Mouse (Mus musculus): ENCODE data around the gene Pias1.

Gene Pias1

GRCm38 (mm10) chr9:62857216-62857615 is 130.5 kb downstream of the Pias1 start:
- DNase-seq, result peak in 1 of 2 experiments; percentile 25

DNA sequence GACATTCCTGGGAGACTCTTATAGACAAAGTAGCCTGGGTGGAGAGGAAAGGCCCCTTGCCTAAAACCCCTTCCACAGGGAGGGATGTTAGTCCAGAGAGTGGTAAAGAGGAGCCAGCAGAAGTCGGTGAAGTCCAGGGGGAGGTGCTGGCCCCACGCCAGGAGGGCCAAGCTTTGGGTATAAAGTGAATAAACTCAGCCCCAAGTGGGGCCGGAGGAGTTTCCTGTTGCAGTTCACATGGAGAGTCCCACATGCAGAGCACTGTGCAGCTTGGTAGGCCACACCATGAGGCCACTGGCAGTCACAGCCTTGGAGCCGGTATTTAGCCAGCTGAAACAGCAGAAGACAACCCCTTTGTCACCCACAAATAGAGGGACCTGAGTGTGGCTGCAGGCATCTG is 133.2 kb downstream of the Pias1 start:
- DNase-seq, result peak in 1 of 2 experiments; percentile 52

- DNase-seq, result no peak
Measured at GRCm38 (mm10) chr9:62851571-62851970, 136.2 kb downstream of the Pias1 start.

GRCm38 (mm10) chr9:62848641-62849040 is 139.1 kb downstream of the Pias1 start:
- DNase-seq, result no peak

DNA sequence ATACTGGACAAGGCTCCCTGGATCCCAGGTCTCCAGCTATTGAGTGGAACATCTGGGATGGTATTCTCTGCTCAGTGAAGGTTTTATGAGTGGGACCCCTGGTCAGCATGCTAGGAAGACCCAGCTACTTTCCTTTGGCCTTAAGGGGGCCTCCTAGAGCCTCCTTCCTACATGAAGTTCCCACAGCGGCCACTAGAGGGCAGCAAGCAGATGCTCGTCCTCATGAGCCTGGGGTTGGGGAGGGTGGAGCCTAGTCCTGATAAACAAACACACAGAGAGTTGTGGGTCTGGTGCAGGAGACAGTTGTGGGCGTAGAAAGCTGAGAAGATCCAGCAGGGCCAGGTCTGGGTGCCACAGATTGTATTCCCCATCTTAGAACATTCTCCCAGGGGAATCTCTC is 140.0 kb downstream of the Pias1 start:
- DNase-seq, result peak; percentile 79 to 91

GRCm38 (mm10) chr9:62844461-62844860 is 143.3 kb downstream of the Pias1 start:
- no peak for DNase-seq

DNA sequence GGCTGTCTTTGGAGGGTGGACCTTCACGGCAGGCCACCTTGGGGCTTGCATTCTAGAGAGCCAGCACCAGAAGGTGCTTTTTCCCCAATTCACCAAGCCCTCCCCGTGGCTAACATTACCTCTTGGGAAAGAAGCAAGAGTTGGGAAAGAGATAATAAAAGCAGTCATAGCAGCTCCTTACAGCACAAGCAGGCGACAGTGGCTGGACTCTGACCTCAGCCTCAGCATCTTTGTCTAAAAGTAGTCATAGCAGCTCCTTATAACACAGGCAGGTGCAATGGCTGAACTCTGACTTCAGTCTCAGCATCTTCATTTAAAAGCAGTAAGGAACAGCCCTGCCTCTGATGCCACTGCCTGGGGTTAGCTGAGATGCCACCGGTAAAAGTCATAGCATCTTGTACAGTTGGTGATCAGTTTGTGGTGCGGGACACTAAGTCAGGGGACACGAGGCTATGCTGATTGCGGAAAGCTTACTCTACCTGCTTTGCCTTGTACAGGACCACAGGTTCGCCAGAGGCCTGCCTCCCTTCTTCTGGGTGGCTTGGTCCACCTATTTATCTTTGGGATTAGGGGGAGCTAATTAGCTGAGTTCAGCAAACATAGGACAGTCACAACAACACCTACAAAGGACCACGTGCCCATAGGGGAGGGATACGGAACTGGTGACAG is 144.2 kb downstream of the Pias1 start:
- DNase-seq, result no peak

DNA sequence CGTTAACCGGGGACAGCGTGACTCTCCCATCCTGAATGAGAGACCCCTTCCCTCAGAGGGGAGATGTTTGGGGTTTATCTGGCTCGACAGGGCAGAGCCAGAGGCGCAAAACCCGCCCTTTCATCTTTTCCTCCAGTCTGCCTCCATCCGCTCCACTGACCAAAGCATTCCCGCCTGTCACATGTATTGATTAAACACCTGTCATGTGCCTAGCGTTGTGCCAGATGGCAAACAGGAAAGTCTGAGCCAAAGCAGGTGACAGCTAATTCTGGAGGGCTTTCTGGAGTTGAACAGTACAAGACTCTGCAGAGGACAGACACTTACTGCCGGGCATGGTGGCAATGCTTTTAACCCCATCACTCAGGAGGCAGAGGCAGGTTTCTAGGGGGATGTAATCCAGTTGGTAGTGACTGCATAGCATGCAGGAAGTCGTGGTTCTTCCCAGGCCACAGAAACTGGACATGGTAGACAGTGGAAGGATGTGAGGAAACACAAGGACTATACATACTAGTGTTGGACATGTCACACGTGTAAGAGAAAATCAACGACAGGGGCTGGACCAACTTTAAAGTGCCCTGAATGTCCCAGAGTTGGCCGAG is 148.5 kb downstream of the Pias1 start:
- no peak for DNase-seq

- peak; percentile 78 to 82 for DNase-seq
Measured at GRCm38 (mm10) chr9:62838506-62839171, 149.1 kb downstream of the Pias1 start, which contains the start of gene Cln6. TSS of gene Cln6 (plus strand) at chr9:62838785.

DNA sequence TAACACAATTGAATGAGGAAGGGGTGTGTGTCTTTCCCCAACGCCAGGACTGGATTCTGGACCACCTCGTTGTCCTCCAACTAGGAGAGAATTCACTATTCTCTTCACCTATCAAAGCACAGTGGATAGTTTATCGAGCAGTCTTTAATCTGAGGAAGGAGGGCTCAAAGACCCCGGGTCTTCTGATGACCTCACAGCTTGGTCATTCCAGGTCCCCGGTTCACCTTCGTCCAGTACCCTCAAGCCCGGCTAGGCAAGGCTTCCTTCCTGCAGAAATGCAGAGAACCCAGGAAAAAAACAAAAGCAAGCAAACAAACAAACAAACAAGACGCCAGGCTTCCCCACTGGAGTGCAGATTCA is 149.6 kb downstream of the Pias1 start:
- DNase-seq, result no peak

- DNase-seq, result no peak
Measured at GRCm38 (mm10) chr9:62837611-62838010, 150.1 kb downstream of the Pias1 start.

DNA sequence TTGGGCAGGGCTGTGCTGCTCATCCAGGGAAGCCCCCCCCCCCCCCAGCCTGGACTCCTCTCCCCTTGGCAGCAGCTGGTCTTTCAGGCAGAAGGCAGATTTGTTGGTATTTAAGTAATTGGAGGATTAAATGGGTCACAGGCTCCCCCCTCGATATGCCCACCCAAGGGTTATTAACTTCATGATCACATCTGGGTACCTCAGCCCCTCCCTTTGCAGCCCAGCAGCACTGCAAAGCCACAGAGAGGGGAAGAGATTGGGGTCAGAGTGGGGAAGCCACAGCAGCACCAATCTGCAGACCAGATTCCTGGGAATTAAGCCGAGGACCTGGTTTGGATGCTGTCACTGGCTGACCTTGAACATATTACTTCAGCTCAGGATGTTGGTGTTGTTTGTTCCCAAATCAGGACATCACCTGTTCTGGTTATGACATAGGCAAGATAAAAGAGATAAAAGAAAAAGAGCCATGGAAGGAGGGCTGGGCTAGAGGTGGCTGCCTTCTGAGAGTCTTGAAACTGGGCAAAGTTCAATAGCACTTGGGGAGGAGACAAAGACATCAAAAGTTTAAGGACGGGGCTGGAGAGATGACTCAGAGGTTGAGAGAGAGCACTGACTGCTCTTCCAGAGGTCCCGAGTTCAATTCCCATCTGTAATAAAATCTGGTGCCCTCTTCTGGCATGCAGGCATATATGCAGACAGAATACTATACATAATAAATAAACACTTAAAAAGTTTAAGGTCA is 151.8 kb downstream of the Pias1 start:
- DNase-seq, result no peak

- DNase-seq, result no peak
Measured at GRCm38 (mm10) chr9:62834906-62835305, 152.8 kb downstream of the Pias1 start.

DNA sequence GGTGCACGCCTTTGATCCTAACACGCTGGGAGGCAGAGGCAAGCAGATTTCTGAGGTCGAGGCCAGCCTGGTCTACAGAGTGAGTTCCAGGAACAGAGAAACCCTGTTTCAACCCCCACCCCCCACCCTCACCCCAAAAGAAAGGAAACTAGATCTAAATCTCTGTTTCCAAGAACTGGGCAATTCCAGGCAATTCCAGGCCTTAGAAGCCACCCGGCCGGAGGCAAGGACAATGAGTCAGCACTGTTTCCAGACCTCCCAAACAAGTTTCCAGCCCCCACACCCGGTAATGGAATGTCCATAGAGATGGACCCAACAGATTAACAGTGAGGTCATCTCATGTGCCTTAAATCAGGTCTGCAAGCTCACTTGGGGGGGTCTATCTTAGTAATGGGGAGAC is 157.8 kb downstream of the Pias1 start:
- DNase-seq, result peak in 1 of 2 experiments; percentile 17

GRCm38 (mm10) chr9:62828662-62829086 is 159.1 kb downstream of the Pias1 start:
- DNase-seq, result peak; percentile 98 to 99
